Mouse (Mus musculus) adrenal gland (tissue): ENCODE measurements around the gene A930004D18Rik.

Experiments
- microRNA-seq, 2 experiments: library from miRNA; unstranded; fragments of <30 nt; microRNA quantifications; one replicate each; pipeline ENCODE4; 2019

Gene A930004D18Rik

Small RNA genes within 50 kb of the gene (microRNA-seq; reads per million reads assigned to microRNA genes)
- gene Mir7655: 2.7 to 3.1 reads per million in 2 experiments
